Mouse (Mus musculus) olfactory bulb, adult 2 months (tissue): Measurements from ENCODE around the gene Anxa4.

Experiments used
- CTCF ChIP-seq: fragments of 200-500 bp; IDR thresholded peaks from 2 replicates; pipeline ENCODE4 v1.5.1; 2012; ENCODE audit warnings: low read depth, mild to moderate bottlenecking, low read length, moderate library complexity; ENCODE audit not compliant: insufficient read depth
- POLR2A ChIP-seq: fragments of 200-500 bp; IDR thresholded peaks from 2 replicates; pipeline ENCODE4 v1.6.1; 2012; ENCODE audit warnings: mild to moderate bottlenecking, low read depth, low read length, moderate library complexity; ENCODE audit not compliant: insufficient read depth

GRCm38 (mm10) chr6:86732276-86733173 is 60.9 kb downstream of the Anxa4 start:
- no peak for TF ChIP-seq CTCF
- TF ChIP-seq POLR2A, result no peak
